Mouse (Mus musculus) MEL (cell line): ENCODE measurements around the gene 9030612E09Rik.

Experiments used
- CHD2 ChIP-seq: IDR thresholded peaks from 2 replicates; pipeline ENCODE4 v1.6.1; 2011; ENCODE audit warnings: low read length, improper control_type of control experiment
- HCFC1 ChIP-seq: IDR thresholded peaks from 2 replicates; pipeline ENCODE4 v1.6.1; 2012; ENCODE audit warnings: low read depth, mild to moderate bottlenecking, inconsistent platforms, low read length, improper control_type of control experiment, moderate library complexity
- POLR2A ChIP-seq, 2 experiments: IDR thresholded peaks; 2 replicates each; pipeline ENCODE4 v1.6.1; 2011 to 2012; ENCODE audit warnings: low read length in 2 of 2, mild to moderate bottlenecking in 2 of 2, control low read depth in 1 of 2, improper control_type of control experiment in 1 of 2, low read depth in 1 of 2, moderate library complexity in 1 of 2; ENCODE audit not compliant: control insufficient read depth in 1 of 2, insufficient read depth in 1 of 2, poor library complexity in 1 of 2
- RCOR1 ChIP-seq: IDR thresholded peaks from 2 replicates; pipeline ENCODE4 v1.6.1; 2012; ENCODE audit warnings: low read depth, mild to moderate bottlenecking, inconsistent platforms, low read length, improper control_type of control experiment
- ZMIZ1 ChIP-seq: IDR thresholded peaks from 2 replicates; pipeline ENCODE4 v1.6.1; 2012; ENCODE audit warnings: low read depth, mild to moderate bottlenecking, inconsistent platforms, low read length, improper control_type of control experiment, moderate library complexity

GRCm38 (mm10) chr10:43180313-43180912, 5.9 kb downstream of the 9030612E09Rik start:
- no peak for TF ChIP-seq RCOR1
- TF ChIP-seq POLR2A (IDR thresholded peaks at IDR 0.05; ENCODE audit: control insufficient read depth in 1 of 2, insufficient read depth in 1 of 2, low read depth in 1 of 2, low read length in 2 of 2, poor library complexity in 1 of 2): no peak
- no peak for TF ChIP-seq HCFC1
- no peak for TF ChIP-seq ZMIZ1
- TF ChIP-seq CHD2: no peak
